Comparison of ENCODE assay signal across 33 mouse cellular contexts in genomic region chr8:13727469-13728094, GRCm38 (mm10). TPM values are rescaled to one million over a fixed set of nuclear protein-coding genes. Genes with fewer than 3 reads are reported as not detected.
A peak's percentile ranks its signal among the peaks of the same experiment; 100 is the strongest.
DNase-seq lines count a peak whose midpoint lies in the region; ATAC-seq and TF ChIP-seq lines count a peak whose summit lies in the region.
"Had no signal": no experiment of that assay in that cellular context is flagged by ENCODE, and none has a peak within 500 bp of the region (broad histone marks: within the 10 kb centered on the region; RNA-seq: fewer than 3 reads in every experiment).

No protein-coding gene starts in this region.

- H3K27ac ChIP-seq in limb, embryonic 11.5 days (replicated peaks; ENCODE audit: low read depth, low read length) = no peak overlapping the region
- no peak overlapping the region for H3K27ac ChIP-seq in limb, embryonic 10.5 days
- H3K27ac ChIP-seq in hindbrain, embryonic 10.5 days = no peak overlapping the region
- H3K27ac ChIP-seq: embryonic facial prominence, embryonic 13.5 days; forebrain, embryonic 12.5 days; hindbrain, embryonic 15.5 days; limb, embryonic 15.5 days; liver, embryonic 15.5 days; midbrain, embryonic 10.5 days; midbrain, embryonic 15.5 days; neural tube, embryonic 13.5 days had no signal

- WGBS in limb, embryonic 11.5 days = 55% methylated on average over 10 of the region's 10 CpGs
- WGBS in limb, embryonic 10.5 days = 72% methylated on average over 10 of the region's 10 CpGs
- WGBS in hindbrain, embryonic 10.5 days = 72% methylated on average over 10 of the region's 10 CpGs

- H3K4me3 ChIP-seq in limb, embryonic 11.5 days (ENCODE audit: low read depth, low read length) = no peak overlapping the region
- H3K4me3 ChIP-seq in limb, embryonic 10.5 days = no peak overlapping the region
- no peak overlapping the region for H3K4me3 ChIP-seq in myocyte
- no peak overlapping the region for H3K4me3 ChIP-seq in hindbrain, embryonic 10.5 days
- H3K4me3 ChIP-seq: embryonic facial prominence, embryonic 13.5 days; erythroblast, embryonic 14.5 days; forebrain, embryonic 12.5 days; heart, embryonic 12.5 days; hindbrain, embryonic 15.5 days; limb, embryonic 15.5 days; liver, embryonic 15.5 days; midbrain, embryonic 10.5 days; midbrain, embryonic 15.5 days; neural tube, embryonic 13.5 days had no signal

- H3ac ChIP-seq in myocyte (ENCODE audit: control insufficient read depth, insufficient read length) = no peak overlapping the region

- no peak for ATAC-seq in limb, embryonic 11.5 days (ENCODE audit: insufficient number of reproducible peaks, low FRiP score, low TSS enrichment, low read depth)
- ATAC-seq in monocyte, adult 5-6 weeks (replicated peaks; ENCODE audit: insufficient number of reproducible peaks, low FRiP score, low TSS enrichment, poor library complexity, severe bottlenecking) = no peak
- ATAC-seq: inflammation-experienced regulatory T-cells, adult 6 months; midbrain, embryonic 15.5 days had no signal

- DNase-seq in adrenal gland, adult 2 months = peak; percentile 14
- no peak for DNase-seq in adrenal gland, postnatal 25 days
- DNase-seq in limb, embryonic 11.5 days (ENCODE audit: low spot score) = peak; percentile 36
- DNase-seq in limb, embryonic 10.5 days (ENCODE audit: low spot score) = no peak
- DNase-seq in fat pad, adult 2 months (ENCODE audit: extremely low read depth, low read depth, low spot score) = peak; percentile 70
- no peak for DNase-seq in hindbrain, embryonic 10.5 days (ENCODE audit: low spot score)
- DNase-seq: cerebellum, adult 9-11 months; embryo, embryonic 11 days; gastrocnemius, postnatal 14 days; heart, adult 18-20 months; heart, postnatal 4 days; kidney, adult 11 months; kidney, postnatal 14 days; layer of hippocampus, adult 9-11 months; lung, embryonic 14.5 days; thymus, postnatal 4 days had no signal

- H3K4me2 ChIP-seq in limb, embryonic 11.5 days (ENCODE audit: low read depth, severe bottlenecking) = no peak overlapping the region
- no peak overlapping the region for H3K4me2 ChIP-seq in myocyte (ENCODE audit: low read depth)
- H3K4me2 ChIP-seq: embryonic facial prominence, embryonic 13.5 days; forebrain, embryonic 12.5 days; heart, embryonic 12.5 days; hindbrain, embryonic 15.5 days; limb, embryonic 15.5 days; liver, embryonic 15.5 days; lung, embryonic 14.5 days; midbrain, embryonic 15.5 days; neural tube, embryonic 13.5 days had no signal

- no peaks in the 10 kb centered on the region for H3K36me3 ChIP-seq in limb, embryonic 11.5 days (ENCODE audit: control insufficient read depth, insufficient read depth, low read length)
- H3K36me3 ChIP-seq in limb, embryonic 10.5 days = no peaks in the 10 kb centered on the region
- no peaks in the 10 kb centered on the region for H3K36me3 ChIP-seq in myocyte (ENCODE audit: control insufficient read depth, insufficient read depth)
- no peaks in the 10 kb centered on the region for H3K36me3 ChIP-seq in hindbrain, embryonic 10.5 days
- H3K36me3 ChIP-seq: embryonic facial prominence, embryonic 13.5 days; forebrain, embryonic 12.5 days; G1E; heart, embryonic 12.5 days; hindbrain, embryonic 15.5 days; limb, embryonic 15.5 days; liver, embryonic 15.5 days; midbrain, embryonic 10.5 days; midbrain, embryonic 15.5 days; neural tube, embryonic 13.5 days had no signal

- no peaks in the 10 kb centered on the region for H3K27me3 ChIP-seq in limb, embryonic 11.5 days (ENCODE audit: control insufficient read depth, insufficient read depth, low read length)
- H3K27me3 ChIP-seq in limb, embryonic 10.5 days (ENCODE audit: low read depth, poor library complexity, severe bottlenecking) = no peaks in the 10 kb centered on the region
- no peaks in the 10 kb centered on the region for H3K27me3 ChIP-seq in myocyte (ENCODE audit: control insufficient read depth, insufficient read depth, insufficient read length)
- H3K27me3 ChIP-seq in hindbrain, embryonic 10.5 days (ENCODE audit: insufficient read depth, poor library complexity, severe bottlenecking) = no peaks in the 10 kb centered on the region
- H3K27me3 ChIP-seq: embryonic facial prominence, embryonic 13.5 days; forebrain, embryonic 12.5 days; heart, embryonic 12.5 days; hindbrain, embryonic 15.5 days; limb, embryonic 15.5 days; liver, embryonic 15.5 days; midbrain, embryonic 15.5 days; neural tube, embryonic 13.5 days had no signal

- no peak overlapping the region for H3K9ac ChIP-seq in limb, embryonic 11.5 days (ENCODE audit: low read length)
- H3K9ac ChIP-seq: embryonic facial prominence, embryonic 13.5 days; forebrain, embryonic 12.5 days; heart, embryonic 12.5 days; hindbrain, embryonic 15.5 days; limb, embryonic 15.5 days; liver, embryonic 15.5 days; lung, embryonic 14.5 days; midbrain, embryonic 15.5 days; neural tube, embryonic 13.5 days had no signal

- no peaks in the 10 kb centered on the region for H3K4me1 ChIP-seq in limb, embryonic 11.5 days (ENCODE audit: control insufficient read depth, insufficient read depth, low read length)
- peaks cover 4% of the 10 kb centered on the region; the same call in 1 of the 2 replicates for H3K4me1 ChIP-seq in limb, embryonic 10.5 days
- no peaks in the 10 kb centered on the region for H3K4me1 ChIP-seq in hindbrain, embryonic 10.5 days (replicated peaks)
- H3K4me1 ChIP-seq: forebrain, embryonic 12.5 days; heart, embryonic 12.5 days; hindbrain, embryonic 15.5 days; liver, embryonic 15.5 days; midbrain, embryonic 10.5 days; midbrain, embryonic 15.5 days; neural tube, embryonic 13.5 days had no signal

- TF ChIP-seq POLR2A in myocyte (IDR thresholded peaks at IDR 0.05; ENCODE audit: insufficient read length, low read depth) = no peak

- no peaks in the 10 kb centered on the region for H3K9me3 ChIP-seq in limb, embryonic 11.5 days (ENCODE audit: control insufficient read depth, low read length)
- H3K9me3 ChIP-seq in limb, embryonic 10.5 days (replicated peaks) = no peaks in the 10 kb centered on the region
- H3K9me3 ChIP-seq in hindbrain, embryonic 10.5 days = no peaks in the 10 kb centered on the region
- H3K9me3 ChIP-seq: embryonic facial prominence, embryonic 13.5 days; forebrain, embryonic 12.5 days; G1E; heart, embryonic 12.5 days; hindbrain, embryonic 15.5 days; limb, embryonic 15.5 days; liver, embryonic 15.5 days; midbrain, embryonic 10.5 days; midbrain, embryonic 15.5 days; neural tube, embryonic 13.5 days had no signal

- H3K79me2 ChIP-seq in myocyte (ENCODE audit: control insufficient read depth, insufficient read depth) = no peaks in the 10 kb centered on the region

TF ChIP-seq in myocyte, 11 proteins besides CTCF, POLR2A, EP300 and RAD21:
- TF ChIP-seq USF1 (IDR thresholded peaks at IDR 0.05; ENCODE audit: low read depth) = peak; percentile 7
- TF ChIP-seq SRF (IDR thresholded peaks at IDR 0.05; ENCODE audit: control insufficient read depth, insufficient read length, low read depth) = no peak
- TF ChIP-seq POLR2AphosphoS2 (IDR thresholded peaks at IDR 0.05; ENCODE audit: insufficient read length, low read depth) = no peak
- peak; percentile 68; the same call in 1 of the 2 replicates for TF ChIP-seq CEBPB (IDR thresholded peaks at IDR 0.05; ENCODE audit: insufficient read depth, poor library complexity, severe bottlenecking)

RNA-seq across cellular contexts. Expression of gene Cfap97d2, which starts 21.9 kb away (rescaled TPM):
- total RNA-seq in adrenal gland, adult 2 months (2021) = not detected
- 0.13 and 0.45 TPM in 2 replicates for polyA plus RNA-seq in adrenal gland, adult 2 months (2012; rRNA removed)
- total RNA-seq in adrenal gland, postnatal 25 days (2021) = not detected in 2 replicates
- 0.14 TPM in 1 of 2 replicates, not detected in the other for polyA plus RNA-seq in limb, embryonic 11.5 days (2014; fragmentation: Nextera tagmentation; extraction: Ambion mirVana)
- not detected in 2 replicates for polyA plus RNA-seq in limb, embryonic 10.5 days (2016; fragmentation: Nextera tagmentation; extraction: Ambion mirVana)
- 0.02 TPM for polyA plus RNA-seq in myocyte (2012; fragmentation: generic; extraction: Trizol)
- 0.90 and 2.5 TPM in 2 replicates for polyA plus RNA-seq in hindbrain, embryonic 10.5 days (2016; fragmentation: Nextera tagmentation; extraction: Ambion mirVana)
- 2.5 TPM in 1 of 3 replicates, not detected in the others for total RNA-seq in monocyte, adult 5-6 weeks (2017)
- total RNA-seq: gastrocnemius, postnatal 14 days; heart, postnatal 4 days; megakaryocyte progenitor cell, adult 5-6 weeks had no signal
- polyA plus RNA-seq: erythroblast, embryonic 14.5 days; G1E; heart, postnatal 0 days; inflammation-experienced regulatory T-cells, adult 6 months; limb, embryonic 15.5 days; liver, embryonic 15.5 days; lung, embryonic 14.5 days; thymus, postnatal 0 days had no signal

RNA-seq across cellular contexts. Expression of gene Cdc16, which starts 29.9 kb away (rescaled TPM):
- total RNA-seq in adrenal gland, adult 2 months (2021) = 10 to 100 TPM; 51.0 to 57.0 TPM
- 27.5 and 28.8 TPM in 2 replicates for polyA plus RNA-seq in adrenal gland, adult 2 months (2012; rRNA removed)
- 62.6 and 66.6 TPM in 2 replicates for total RNA-seq in adrenal gland, postnatal 25 days (2021)
- 246 and 251 TPM in 2 replicates for polyA plus RNA-seq in limb, embryonic 11.5 days (2014; fragmentation: Nextera tagmentation; extraction: Ambion mirVana)
- polyA plus RNA-seq in limb, embryonic 10.5 days (2016; fragmentation: Nextera tagmentation; extraction: Ambion mirVana) = 210 and 233 TPM in 2 replicates
- 51.5 TPM for polyA plus RNA-seq in myocyte (2012; fragmentation: generic; extraction: Trizol)
- polyA plus RNA-seq in hindbrain, embryonic 10.5 days (2016; fragmentation: Nextera tagmentation; extraction: Ambion mirVana) = 210 and 212 TPM in 2 replicates
- 26.3 to 45.9 TPM (median 30.8 TPM) in 3 replicates for total RNA-seq in monocyte, adult 5-6 weeks (2017)

RNA-seq across cellular contexts. Expression of gene Rasa3, which starts 50.2 kb away (rescaled TPM):
- total RNA-seq in adrenal gland, adult 2 months (2021) = 10 to 100 TPM; 27.4 to 35.9 TPM
- 25.8 and 38.6 TPM in 2 replicates for polyA plus RNA-seq in adrenal gland, adult 2 months (2012; rRNA removed)
- total RNA-seq in adrenal gland, postnatal 25 days (2021) = 39.2 and 63.9 TPM in 2 replicates
- polyA plus RNA-seq in limb, embryonic 11.5 days (2014; fragmentation: Nextera tagmentation; extraction: Ambion mirVana) = 16.6 and 19.8 TPM in 2 replicates
- 17.0 and 18.1 TPM in 2 replicates for polyA plus RNA-seq in limb, embryonic 10.5 days (2016; fragmentation: Nextera tagmentation; extraction: Ambion mirVana)
- 39.6 TPM for polyA plus RNA-seq in myocyte (2012; fragmentation: generic; extraction: Trizol)
- polyA plus RNA-seq in hindbrain, embryonic 10.5 days (2016; fragmentation: Nextera tagmentation; extraction: Ambion mirVana) = 28.8 and 31.8 TPM in 2 replicates
- total RNA-seq in monocyte, adult 5-6 weeks (2017) = 276 to 375 TPM (median 323 TPM) in 3 replicates

RNA-seq across cellular contexts. Expression of gene Upf3a, which starts 57.8 kb away (rescaled TPM):
- total RNA-seq in adrenal gland, adult 2 months (2021) = 10 to 100 TPM; 27.7 to 28.3 TPM
- 4.1 and 5.8 TPM in 2 replicates for polyA plus RNA-seq in adrenal gland, adult 2 months (2012; rRNA removed)
- 35.1 and 37.5 TPM in 2 replicates for total RNA-seq in adrenal gland, postnatal 25 days (2021)
- 43.7 and 46.2 TPM in 2 replicates for polyA plus RNA-seq in limb, embryonic 11.5 days (2014; fragmentation: Nextera tagmentation; extraction: Ambion mirVana)
- polyA plus RNA-seq in limb, embryonic 10.5 days (2016; fragmentation: Nextera tagmentation; extraction: Ambion mirVana) = 36.8 and 41.1 TPM in 2 replicates
- polyA plus RNA-seq in myocyte (2012; fragmentation: generic; extraction: Trizol) = 13.9 TPM
- polyA plus RNA-seq in hindbrain, embryonic 10.5 days (2016; fragmentation: Nextera tagmentation; extraction: Ambion mirVana) = 36.0 and 36.7 TPM in 2 replicates
- total RNA-seq in monocyte, adult 5-6 weeks (2017) = 32.4 to 33.7 TPM (median 32.9 TPM) in 3 replicates

Comparison
In these comparisons a context has a peak if more than half of its experiments do, and no peak if none do; other contexts are left out.
1. DNase-seq: peak in adrenal gland, adult 2 months (single experiment), limb, embryonic 11.5 days (single experiment) and fat pad, adult 2 months (single experiment); none in adrenal gland, postnatal 25 days (single experiment), limb, embryonic 10.5 days (single experiment) and hindbrain, embryonic 10.5 days (single experiment).